Mouse (Mus musculus): ENCODE data around the gene Pygl.

- no peak for TF ChIP-seq CTCF (IDR thresholded peaks at IDR 0.05; ENCODE audit: low read depth, low read length)
- TF ChIP-seq EP300 (IDR thresholded peaks at IDR 0.05; ENCODE audit: insufficient read depth, low read depth, low read length), result no peak
- TF ChIP-seq POLR2A (IDR thresholded peaks at IDR 0.05; ENCODE audit: insufficient read depth, low read length), result no peak
Measured at GRCm38 (mm10) chr12:70233637-70234315, 2.5 kb upstream of the Pygl start.
